Mouse (Mus musculus) forebrain, postnatal 0 days (tissue): ENCODE measurements at regions not wholly inside any gene's neighbourhood (a gene's known extent, or its start where the extent isn't known, plus 50 kb on each side); places are given as distances from the start of the nearest gene placed in this dataset.

Source experiments
- ATAC-seq: fragments of 200-750 bp; cut with Nextera tagmentation; 2 replicates; pipeline ENCODE4 v1.8.0; 2017; ENCODE audit warnings: mild to moderate bottlenecking, moderate library complexity
- DNase-seq: peaks from one replicate; pipeline ENCODE4 v3.0.0-alpha.2; 2015
- H3K27ac ChIP-seq: fragments of 300-500 bp; sonication (generic); 2 replicates; pipeline ENCODE4 v1.5.1; 2014; ENCODE audit warnings: low read depth, mild to moderate bottlenecking, antibody characterized with exemption, low read length, moderate library complexity, mixed read lengths
- H3K27me3 ChIP-seq: fragments of 300-500 bp; sonication (generic); 2 replicates; pipeline ENCODE4 v1.6.1; 2014; ENCODE audit warnings: mild to moderate bottlenecking, low read length, mixed read lengths; ENCODE audit not compliant: insufficient read depth
- H3K36me3 ChIP-seq: fragments of 300-500 bp; sonication (generic); 2 replicates; pipeline ENCODE4 v1.6.1; 2014; ENCODE audit warnings: mild to moderate bottlenecking, moderate library complexity; ENCODE audit not compliant: insufficient read depth
- H3K4me1 ChIP-seq: fragments of 300-500 bp; sonication (generic); 2 replicates; pipeline ENCODE4 v1.6.1; 2014; ENCODE audit warnings: antibody characterized with exemption; ENCODE audit not compliant: insufficient read depth
- H3K4me2 ChIP-seq: fragments of 300-500 bp; sonication (generic); 2 replicates; pipeline ENCODE4 v1.6.1; 2014; ENCODE audit warnings: low read depth, mild to moderate bottlenecking, moderate library complexity
- H3K4me3 ChIP-seq: fragments of 300-500 bp; sonication (generic); 2 replicates; pipeline ENCODE4 v1.5.1; 2014; ENCODE audit warnings: low read depth, low read length, mixed read lengths
- H3K9ac ChIP-seq: fragments of 300-500 bp; sonication (generic); 2 replicates; pipeline ENCODE4 v1.6.1; 2014; ENCODE audit warnings: mild to moderate bottlenecking
- H3K9me3 ChIP-seq: fragments of 300-500 bp; sonication (generic); 2 replicates; pipeline ENCODE4 v1.6.1; 2016; ENCODE audit warnings: low read length
- CTCF ChIP-seq: sonication (generic); IDR thresholded peaks from 2 replicates; pipeline ENCODE4 v1.5.1; 2016; ENCODE audit warnings: antibody characterized with exemption, control low read depth, low read depth
- WGBS: fragments of 180-500 bp; shearing (Covaris S2); extraction: QIAGEN DNeasy Blood & Tissue Kit; methylation state at CpG from one replicate; pipeline ENCODE4 v1.1.7; 2014; 5-methylcytosine and 5-hydroxymethylcytosine counted together

- Histone ChIP-seq H3K4me3 (no peak overlapping the region), H3K9ac (no peak overlapping the region), H3K27ac (no peak overlapping the region), H3K4me2 (no peak overlapping the region), H3K36me3 (no peaks in the 10 kb centered on the region), H3K9me3 (no peaks in the 10 kb centered on the region), H3K27me3 (no peaks in the 10 kb centered on the region), H3K4me1 (no peaks in the 10 kb centered on the region)
- ATAC-seq (no peak), DNase-seq (no peak)
- 88% methylated on average over 4 of the region's 4 CpGs for WGBS
- TF ChIP-seq CTCF, result no peak
Measured at GRCm38 (mm10) chr10:66873468-66873867, 222.5 kb upstream of the Jmjd1c start.

- no peaks in the 10 kb centered on the region for H3K36me3 ChIP-seq
- H3K27ac ChIP-seq, result peak overlapping the region; percentile 36; the same call in 1 of the 2 replicates
- no peak for TF ChIP-seq CTCF
- no peak overlapping the region for H3K9ac ChIP-seq
- peak; percentile 82 for ATAC-seq
- 42% methylated on average over 8 of the region's 8 CpGs for WGBS
- H3K4me3 ChIP-seq, result no peak overlapping the region
- H3K27me3 ChIP-seq, result no peaks in the 10 kb centered on the region
- no peaks in the 10 kb centered on the region for H3K4me1 ChIP-seq
- H3K9me3 ChIP-seq, result no peaks in the 10 kb centered on the region
- DNase-seq, result peak; percentile 65
- no peak overlapping the region for H3K4me2 ChIP-seq
Measured at GRCm38 (mm10) chr10:66879071-66879470, 216.9 kb upstream of the Jmjd1c start.

GRCm38 (mm10) chr10:66882825-66883224 lies 213.1 kb upstream of the Jmjd1c start:
- no peak overlapping the region for H3K4me3 ChIP-seq
- H3K36me3 ChIP-seq, result no peaks in the 10 kb centered on the region
- no peaks in the 10 kb centered on the region for H3K9me3 ChIP-seq
- 72% methylated on average over 5 of the region's 5 CpGs for WGBS
- H3K9ac ChIP-seq, result no peak overlapping the region
- no peak overlapping the region for H3K4me2 ChIP-seq
- no peaks in the 10 kb centered on the region for H3K4me1 ChIP-seq
- DNase-seq (no peak), ATAC-seq (no peak)
- no peak overlapping the region for H3K27ac ChIP-seq
- TF ChIP-seq CTCF, result no peak
- H3K27me3 ChIP-seq, result no peaks in the 10 kb centered on the region

GRCm38 (mm10) chr10:66885575-66885974 lies 210.3 kb upstream of the Jmjd1c start:
- Histone ChIP-seq H3K4me1 (no peaks in the 10 kb centered on the region), H3K4me3 (no peak overlapping the region), H3K36me3 (no peaks in the 10 kb centered on the region), H3K27ac (no peak overlapping the region), H3K9ac (no peak overlapping the region), H3K27me3 (no peaks in the 10 kb centered on the region), H3K4me2 (no peak overlapping the region), H3K9me3 (no peaks in the 10 kb centered on the region)
- 79% methylated on average over 5 of the region's 5 CpGs for WGBS
- ATAC-seq (no peak), DNase-seq (no peak)
- no peak for TF ChIP-seq CTCF

- no peak overlapping the region for H3K4me2 ChIP-seq
- ATAC-seq, result no peak
- TF ChIP-seq CTCF, result no peak
- H3K9me3 ChIP-seq, result no peaks in the 10 kb centered on the region
- no peak overlapping the region for H3K27ac ChIP-seq
- no peak for DNase-seq
- H3K4me1 ChIP-seq, result no peaks in the 10 kb centered on the region
- no peak overlapping the region for H3K4me3 ChIP-seq
- no peaks in the 10 kb centered on the region for H3K36me3 ChIP-seq
- H3K27me3 ChIP-seq, result no peaks in the 10 kb centered on the region
- H3K9ac ChIP-seq, result no peak overlapping the region
- WGBS, result 75% methylated on average over 12 of the region's 12 CpGs
Measured at GRCm38 (mm10) chr10:66889786-66890555, 206.0 kb upstream of the Jmjd1c start.

- no peak for DNase-seq
- Histone ChIP-seq H3K36me3 (no peaks in the 10 kb centered on the region), H3K4me3 (no peak overlapping the region), H3K4me1 (no peaks in the 10 kb centered on the region), H3K27ac (no peak overlapping the region), H3K9me3 (no peaks in the 10 kb centered on the region), H3K4me2 (no peak overlapping the region), H3K27me3 (no peaks in the 10 kb centered on the region), H3K9ac (no peak overlapping the region)
- no peak for ATAC-seq
- WGBS, result 93% methylated on average over 1 of the region's 1 CpGs
- TF ChIP-seq CTCF, result no peak
Measured at GRCm38 (mm10) chr10:66891811-66892210, 204.1 kb upstream of the Jmjd1c start.

GRCm38 (mm10) chr10:66893836-66894235 lies 202.1 kb upstream of the Jmjd1c start:
- Histone ChIP-seq H3K4me3 (no peak overlapping the region), H3K4me1 (no peaks in the 10 kb centered on the region), H3K27ac (no peak overlapping the region), H3K4me2 (no peak overlapping the region), H3K9ac (no peak overlapping the region), H3K9me3 (no peaks in the 10 kb centered on the region), H3K36me3 (no peaks in the 10 kb centered on the region), H3K27me3 (no peaks in the 10 kb centered on the region)
- no peak for ATAC-seq
- WGBS, result 80% methylated on average over 14 of the region's 14 CpGs
- DNase-seq, result no peak
- no peak for TF ChIP-seq CTCF
